Mouse (Mus musculus) layer of hippocampus, adult 9-10 months (tissue): Measurements from ENCODE around the gene Ndufaf2.

Experiments used
- DNase-seq: peaks from one replicate; pipeline ENCODE4 v3.0.0; 2022; ENCODE audit warnings: low spot score

The Ndufaf2 gene

GRCm38 (mm10) chr13:108084086-108084485 is 74.3 kb downstream of the Ndufaf2 start:
- DNase-seq: no peak

- DNase-seq: no peak
These were observed 80.5 kb downstream of the Ndufaf2 start for GRCm38 (mm10) chr13:108077901-108078300.

GRCm38 (mm10) chr13:108077476-108077875 is 80.9 kb downstream of the Ndufaf2 start:
- DNase-seq: no peak

- DNase-seq: no peak
These were observed 88.3 kb downstream of the Ndufaf2 start for GRCm38 (mm10) chr13:108070171-108070570.

GRCm38 (mm10) chr13:108069151-108069550 is 89.3 kb downstream of the Ndufaf2 start:
- DNase-seq: no peak

GRCm38 (mm10) chr13:108066021-108066420 is 92.4 kb downstream of the Ndufaf2 start:
- no peak for DNase-seq

- no peak for DNase-seq
These were observed 94.1 kb downstream of the Ndufaf2 start for GRCm38 (mm10) chr13:108064331-108064730.

GRCm38 (mm10) chr13:108063374-108064134 is 94.9 kb downstream of the Ndufaf2 start:
- no peak for DNase-seq

GRCm38 (mm10) chr13:108062900-108063299 is 95.5 kb downstream of the Ndufaf2 start:
- DNase-seq: no peak

GRCm38 (mm10) chr13:108060936-108061578 is 97.4 kb downstream of the Ndufaf2 start:
- DNase-seq: no peak

GRCm38 (mm10) chr13:108060286-108060885 is 98.0 kb downstream of the Ndufaf2 start:
- DNase-seq: no peak

GRCm38 (mm10) chr13:108056896-108057295 is 101.5 kb downstream of the Ndufaf2 start:
- DNase-seq: no peak

- DNase-seq: no peak
These were observed 111.1 kb downstream of the Ndufaf2 start for GRCm38 (mm10) chr13:108047364-108047763.

- no peak for DNase-seq
These were observed 111.5 kb downstream of the Ndufaf2 start for GRCm38 (mm10) chr13:108046891-108047290.

- no peak for DNase-seq
These were observed 112.4 kb downstream of the Ndufaf2 start for GRCm38 (mm10) chr13:108046071-108046470.

GRCm38 (mm10) chr13:108045646-108046045 is 112.8 kb downstream of the Ndufaf2 start:
- DNase-seq: no peak

- DNase-seq: peak; percentile 61
These were observed 114.0 kb downstream of the Ndufaf2 start, which contains the start of gene Smim15 for GRCm38 (mm10) chr13:108044222-108044941. TSS of gene Smim15 (plus strand) at chr13:108044446.

GRCm38 (mm10) chr13:108043431-108044221 is 114.8 kb downstream of the Ndufaf2 start:
- peak; percentile 25 for DNase-seq

- DNase-seq: peak; percentile 49
These were observed 117.1 kb downstream of the Ndufaf2 start for GRCm38 (mm10) chr13:108041358-108041757.

- DNase-seq: no peak
These were observed 118.0 kb downstream of the Ndufaf2 start for GRCm38 (mm10) chr13:108040451-108040850.

GRCm38 (mm10) chr13:108039902-108040301 is 118.5 kb downstream of the Ndufaf2 start:
- DNase-seq: no peak
